Mouse (Mus musculus): ENCODE data around the gene Cpne6.

GRCm38 (mm10) chr14:55478651-55479599, 31.3 kb upstream of the Cpne6 start, which contains the start of gene Dhrs4:
- TF ChIP-seq CTCF (IDR thresholded peaks at IDR 0.05; ENCODE audit: control insufficient read depth, insufficient read depth, insufficient replicate concordance, low read depth, low read length) (peak; percentile 43; the same call in 1 of the 2 replicates), POLR2A (IDR thresholded peaks at IDR 0.05; ENCODE audit: control insufficient read depth, low read depth, low read length) (peak; percentile 51)
